Mouse (Mus musculus) thymus, postnatal 4 days (tissue): Measurements from ENCODE around the gene Ces3b.
A peak's percentile ranks its signal among the peaks of the same experiment; 100 is the strongest.
"Not testable (repeated sequence)": the region's sequence is repeated elsewhere in the genome, so short reads cannot be mapped to it uniquely, and the experiment has no call there.

ENCODE experiments used
- DNase-seq: peaks from one replicate; pipeline ENCODE4 v3.0.0; 2021

The Ces3b gene

GRCm38 (mm10) chr8:105083449-105084050 is at the start of gene Ces3b:
Gene Ces3b (plus strand): TSS chr8:105083753.
- DNase-seq, result no peak

DNA sequence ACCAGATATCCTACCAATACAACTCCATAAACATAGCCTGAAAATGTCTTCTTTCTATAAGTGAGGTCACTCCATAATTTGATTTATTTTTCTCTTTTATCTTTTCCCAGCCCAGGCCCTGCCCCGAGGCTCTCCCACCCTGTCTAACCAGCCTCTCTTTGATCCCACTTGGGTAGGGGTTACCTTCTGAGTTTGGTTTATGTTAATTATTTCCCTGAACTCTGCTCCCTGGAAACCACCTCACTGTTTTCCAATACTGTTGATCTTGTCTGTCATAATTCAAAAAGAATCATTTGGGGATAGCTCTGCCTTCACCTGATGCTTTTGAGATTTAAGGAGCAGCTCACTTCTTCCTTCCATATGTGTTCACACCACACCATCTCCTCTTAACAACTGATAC is 40.0 kb upstream of the Ces3b start:
- no peak for DNase-seq

- no peak for DNase-seq
Observed at GRCm38 (mm10) chr8:105045824-105046401, 37.6 kb upstream of the Ces3b start.

GRCm38 (mm10) chr8:105048371-105048854 is 35.1 kb upstream of the Ces3b start, which contains the start of gene Ces3a:
Gene Ces3a (plus strand): TSS chr8:105048601.
- no peak for DNase-seq

DNA sequence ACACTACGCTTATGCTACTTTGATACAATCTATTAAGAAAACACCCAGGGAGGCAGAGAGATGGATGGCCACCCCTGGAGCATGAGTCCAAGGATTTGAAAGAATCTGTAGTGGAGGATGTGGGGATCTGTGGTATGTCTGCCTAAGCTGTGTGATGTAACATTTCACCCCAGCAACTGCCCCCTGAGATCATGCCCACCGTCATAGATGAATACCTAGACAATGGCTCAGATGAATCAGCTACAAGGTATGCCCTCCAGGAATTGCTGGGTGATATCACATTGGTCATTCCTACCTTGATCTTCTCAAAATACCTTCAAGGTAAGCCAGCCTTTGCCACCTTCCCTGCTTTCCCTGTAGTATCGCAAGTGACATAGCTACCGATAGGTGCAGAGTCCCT is 27.3 kb upstream of the Ces3b start:
- no peak for DNase-seq

- no peak for DNase-seq
Observed at GRCm38 (mm10) chr8:105060056-105060455, 23.5 kb upstream of the Ces3b start.

DNA sequence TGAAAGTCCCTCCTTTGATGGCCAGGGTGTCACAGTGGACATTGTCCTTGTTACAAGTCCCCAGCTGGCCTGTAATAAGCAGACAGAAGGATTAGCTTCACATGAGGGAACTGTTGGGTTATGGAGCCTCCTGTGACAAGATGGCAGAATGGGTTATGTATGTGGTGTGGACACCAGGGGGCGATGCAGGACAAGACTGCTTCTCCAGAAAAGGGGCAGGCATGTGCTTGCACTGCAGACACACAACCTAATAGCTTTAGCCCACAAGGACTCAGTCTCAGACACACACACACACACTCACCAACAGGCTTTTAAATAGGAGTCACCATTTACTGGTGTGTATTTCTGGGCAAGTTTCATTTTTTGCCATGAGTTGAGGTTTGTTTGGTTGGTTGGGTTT is 16.8 kb upstream of the Ces3b start:
- peak; percentile 71 for DNase-seq

DNA sequence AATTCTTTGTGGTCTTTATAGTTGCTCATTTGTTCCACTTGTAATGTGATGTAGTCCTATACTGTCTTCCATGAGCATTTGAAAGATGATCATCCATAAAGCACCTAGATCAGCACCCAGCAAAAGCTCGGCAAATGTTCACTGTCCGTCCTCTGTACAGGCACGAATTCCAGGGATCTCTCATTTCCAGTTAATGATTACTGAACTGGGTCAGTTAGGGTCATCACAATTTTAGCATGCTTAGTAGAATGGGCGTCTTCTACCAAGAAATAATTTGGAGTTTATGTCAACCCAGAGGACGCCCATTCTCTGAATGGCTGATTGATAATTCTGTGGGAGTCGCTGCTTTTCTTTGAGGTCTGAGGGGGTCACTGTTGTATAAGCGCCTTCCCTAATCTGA is 15.6 kb upstream of the Ces3b start:
- not testable (repeated sequence) for DNase-seq

- no peak for DNase-seq
Observed at GRCm38 (mm10) chr8:105068971-105069370, 14.6 kb upstream of the Ces3b start.

- DNase-seq, result no peak
Observed at GRCm38 (mm10) chr8:105076601-105077000, 7.0 kb upstream of the Ces3b start.

- no peak for DNase-seq
Observed at GRCm38 (mm10) chr8:105077071-105077470, 6.5 kb upstream of the Ces3b start.

DNA sequence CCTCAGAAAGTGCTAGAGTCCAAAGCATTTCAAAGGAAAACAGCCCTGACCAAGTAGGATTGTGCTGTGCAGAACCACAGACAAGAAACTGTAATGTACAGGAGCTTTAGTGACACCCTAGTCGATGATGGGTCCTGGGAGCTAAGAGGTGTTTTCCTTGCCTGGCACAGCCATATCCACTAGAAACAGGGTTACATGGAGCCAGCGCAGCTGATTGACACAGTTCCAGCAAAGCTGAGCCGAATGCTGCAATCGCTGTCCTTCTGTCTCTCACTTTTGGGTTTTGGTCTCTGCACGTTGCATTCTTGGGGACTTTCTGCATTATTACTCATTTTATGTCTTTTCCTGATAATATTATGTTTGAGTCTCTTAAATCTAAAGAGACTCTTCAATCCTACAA is 5.0 kb upstream of the Ces3b start:
- DNase-seq, result no peak

- no peak for DNase-seq
Observed at GRCm38 (mm10) chr8:105080814-105081336, 2.7 kb upstream of the Ces3b start.

DNA sequence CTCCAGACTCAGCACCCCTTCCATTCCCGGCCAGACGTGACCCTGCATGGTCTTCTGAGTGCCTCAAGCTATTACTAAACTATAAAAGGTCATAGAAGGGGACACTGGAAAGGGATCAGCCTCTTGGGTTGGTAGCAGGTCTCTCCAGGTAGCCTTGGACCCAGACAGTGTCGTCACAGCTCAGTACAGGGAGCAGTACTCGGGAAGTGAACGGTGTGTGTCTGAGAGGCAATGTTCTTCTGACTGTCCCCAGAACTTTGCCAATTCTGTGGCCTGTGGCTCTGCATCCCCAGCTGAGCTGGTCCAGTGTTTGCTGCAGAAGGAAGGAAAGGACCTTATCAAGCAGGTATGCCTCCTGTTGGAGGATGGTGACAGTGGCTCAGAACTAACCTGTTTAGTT is 4.6 kb downstream of the Ces3b start:
- DNase-seq, result not testable (repeated sequence)

DNA sequence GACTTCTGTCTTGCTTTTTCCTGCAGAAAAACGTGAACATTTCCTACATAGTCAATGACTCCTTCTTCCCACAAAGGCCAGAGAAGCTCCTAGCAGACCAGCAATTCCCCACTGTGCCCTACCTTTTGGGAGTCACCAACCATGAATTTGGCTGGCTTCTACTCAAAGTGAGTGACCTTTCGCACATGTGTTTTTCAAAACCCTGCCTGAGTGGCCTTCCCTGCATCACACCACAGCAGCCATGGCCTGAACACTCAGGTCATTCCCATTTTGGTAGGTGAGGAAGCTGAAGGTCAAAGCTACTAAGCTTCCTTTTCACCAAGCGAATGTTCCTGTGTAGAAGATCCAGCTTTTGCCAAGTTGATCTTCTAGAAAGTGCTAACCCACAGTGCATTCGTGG is 5.0 kb downstream of the Ces3b start:
- no peak for DNase-seq

DNA sequence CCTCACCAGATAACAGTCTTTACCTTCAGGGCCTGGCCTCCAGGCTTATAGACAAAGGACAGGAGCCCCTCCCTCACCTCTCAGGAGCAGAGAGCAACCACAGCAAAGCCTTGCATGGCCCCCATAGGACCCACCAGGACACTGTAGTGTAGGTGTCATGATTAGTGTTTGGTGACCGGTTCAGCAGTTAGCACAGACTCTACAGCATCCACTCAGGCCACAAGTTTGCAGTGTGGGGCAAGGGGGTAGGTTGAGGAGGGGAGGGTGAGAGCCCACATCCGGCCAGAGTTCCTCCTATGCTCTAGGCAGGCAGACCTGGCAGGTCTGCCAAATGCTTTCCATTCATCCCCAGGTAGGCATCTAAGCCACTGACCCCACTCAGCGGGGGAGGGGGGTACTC is 10.4 kb downstream of the Ces3b start:
- no peak for DNase-seq

DNA sequence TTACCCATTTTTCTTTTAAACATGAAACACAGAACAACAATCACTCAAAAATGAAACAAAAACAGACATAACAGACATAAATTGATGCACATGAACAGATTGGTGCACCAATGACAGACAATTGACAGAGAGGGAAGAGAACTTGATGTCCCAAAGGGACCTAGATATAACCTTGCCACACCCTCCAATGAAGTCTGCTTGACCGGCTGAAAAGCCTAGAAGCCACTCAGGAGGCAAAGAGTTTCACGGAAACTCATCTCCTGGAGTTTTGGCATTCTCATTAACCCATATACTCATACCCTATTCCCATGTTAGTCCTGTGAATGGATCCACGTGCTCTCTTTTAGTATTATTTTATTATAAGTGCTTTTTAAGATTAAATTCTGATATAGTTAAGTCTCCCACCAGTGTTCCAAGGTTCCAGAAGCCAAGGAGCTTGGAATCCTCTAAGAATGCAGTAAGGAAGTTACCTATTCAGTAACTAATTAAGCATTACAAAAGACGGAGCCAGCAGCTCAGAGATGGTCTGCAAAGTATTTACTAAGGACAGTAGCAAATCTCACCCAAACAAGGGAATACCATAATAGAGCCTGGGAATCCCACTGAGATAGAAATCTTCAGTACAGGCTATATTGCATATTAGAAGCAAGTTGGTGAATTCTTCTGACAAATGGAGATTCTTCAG is 18.7 kb downstream of the Ces3b start:
- DNase-seq, result not testable (repeated sequence)

DNA sequence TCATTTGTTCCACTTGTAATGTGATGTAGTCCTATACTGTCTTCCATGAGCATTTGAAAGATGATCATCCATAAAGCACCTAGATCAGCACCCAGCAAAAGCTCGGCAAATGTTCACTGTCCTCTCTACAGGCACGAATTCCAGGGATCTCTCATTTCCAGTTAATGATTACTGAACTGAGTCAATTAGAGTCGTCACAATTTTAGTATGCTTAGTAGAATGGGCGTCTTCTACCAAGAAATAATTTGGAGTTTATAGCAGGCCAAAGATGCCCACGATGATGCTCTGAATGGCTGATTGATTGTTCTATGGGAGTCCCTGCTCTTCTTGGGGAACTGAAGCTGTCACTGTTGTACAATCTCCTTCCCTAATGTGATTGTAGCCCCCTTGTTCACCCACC is 20.1 kb downstream of the Ces3b start:
- DNase-seq, result not testable (repeated sequence)

DNA sequence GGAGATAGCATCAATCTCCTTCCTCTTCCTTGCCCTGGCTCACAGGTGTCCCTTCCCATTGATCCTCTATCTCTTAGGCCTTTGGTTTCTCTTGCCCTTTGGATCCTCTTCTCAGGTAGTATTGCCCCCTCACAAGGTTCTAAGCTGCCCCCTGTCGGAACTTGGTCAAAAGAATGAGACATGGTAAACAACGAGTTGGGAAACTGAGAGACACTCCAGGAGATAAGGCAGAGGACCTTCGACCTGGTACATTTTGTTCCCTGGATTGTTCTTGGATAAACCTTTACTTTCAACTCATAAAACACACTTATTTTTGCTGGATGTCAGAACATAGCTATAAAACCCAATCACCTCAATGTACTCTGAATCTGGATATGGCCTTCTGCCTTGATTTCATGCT is 20.7 kb downstream of the Ces3b start:
- DNase-seq, result no peak

DNA sequence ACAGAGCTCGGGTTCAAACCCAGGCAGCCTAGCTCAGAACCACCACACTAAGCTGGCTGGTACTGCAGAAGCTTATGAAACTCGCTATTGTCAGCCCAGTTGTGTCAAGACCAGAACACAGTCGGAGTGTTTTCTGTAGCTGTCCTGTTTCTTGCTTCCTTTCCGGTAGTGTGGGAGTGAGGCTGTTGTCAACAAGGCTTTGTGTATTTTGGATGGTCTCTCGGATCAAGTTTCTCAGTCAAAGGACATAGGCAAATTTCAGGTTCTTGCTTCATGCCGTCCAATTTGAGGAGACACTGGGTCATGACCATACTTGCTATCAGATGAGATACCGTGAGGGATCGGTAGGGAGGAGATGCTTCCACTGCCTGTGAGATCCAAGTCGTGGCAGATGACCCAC is 46.3 kb downstream of the Ces3b start:
- DNase-seq, result no peak

GRCm38 (mm10) chr8:105131509-105131908 is 48.0 kb downstream of the Ces3b start, which contains the start of gene Ces4a:
Gene Ces4a (plus strand): TSS chr8:105131800.
- no peak for DNase-seq

DNA sequence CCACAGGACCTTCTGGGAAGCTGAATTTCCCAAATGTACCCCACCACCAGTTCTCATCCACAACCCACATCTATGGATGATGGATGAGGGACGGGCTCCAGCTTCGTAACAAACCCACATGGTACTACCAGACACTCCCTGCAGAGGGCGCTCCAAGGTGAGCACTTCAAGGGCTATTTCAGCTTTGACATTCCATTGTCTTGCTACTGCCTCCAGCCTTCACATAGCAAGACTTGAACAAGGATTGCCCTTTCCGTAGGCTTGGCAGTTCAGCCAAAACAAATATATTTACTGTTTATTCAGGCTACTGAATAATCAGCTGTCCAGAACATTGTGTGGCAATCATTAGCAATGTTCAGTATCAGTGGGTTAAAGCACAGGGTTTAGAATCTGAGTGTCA is 54.9 kb downstream of the Ces3b start:
- DNase-seq, result peak; percentile 81

DNA sequence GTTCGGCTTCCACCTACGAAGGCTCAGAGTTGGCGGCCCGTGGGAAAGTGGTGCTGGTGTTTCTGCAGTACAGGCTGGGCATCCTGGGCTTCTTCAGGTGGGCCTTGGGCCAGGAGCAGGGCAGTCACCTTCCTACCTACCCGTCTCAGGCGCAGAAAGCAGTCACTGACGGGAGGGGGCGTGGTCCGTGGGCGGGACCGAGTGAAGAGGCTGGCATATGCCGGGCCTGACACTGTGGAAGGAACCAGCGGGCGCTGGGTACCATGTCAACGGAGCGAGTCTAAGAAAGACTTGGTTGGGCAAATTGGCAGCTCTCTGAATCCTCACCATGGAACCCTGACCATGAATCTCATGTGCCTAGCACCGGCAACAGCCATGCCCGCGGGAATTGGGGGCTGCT is 58.8 kb downstream of the Ces3b start:
- DNase-seq, result peak; percentile 37
